ENCODE assay signal across 8 mouse cellular contexts in genomic region chr10:72654270-72655016, GRCm38 (mm10). TPM values are rescaled to one million over a fixed set of nuclear protein-coding genes. Genes with fewer than 3 reads are reported as not detected.
DNase-seq lines count a peak whose midpoint lies in the region; ATAC-seq lines count a peak whose summit lies in the region.

Zwint (plus strand) TSS chr10:72654845.

- peak; percentile 99 for DNase-seq in adipocyte (ENCODE audit: low spot score)
- peak; percentile 97 for DNase-seq in embryo, embryonic 10 days (ENCODE audit: low spot score)
- DNase-seq in gastrocnemius, postnatal 10 days, result peak; percentile 92
- peak; percentile 99 for DNase-seq in induced T-regulatory cell, adult 2 months (ENCODE audit: low read depth)
- DNase-seq in left cerebral cortex, adult 9 months (ENCODE audit: low spot score in 2 of 2), result peak; percentile 94 to 99
- DNase-seq in right cerebral cortex, postnatal 14 days, result peak; percentile 94
- peak; percentile 91 to 95 for DNase-seq in urinary bladder, postnatal 36 days (ENCODE audit: low spot score in 2 of 2)

- peak; percentile 85 for ATAC-seq in megakaryocyte progenitor cell, adult 5-6 weeks (replicated peaks; ENCODE audit: poor library complexity)

RNA-seq across cellular contexts. Expression of gene Zwint, which starts in this region (rescaled TPM):
- 10 to 100 TPM; 38.4 to 39.2 TPM for total RNA-seq in gastrocnemius, postnatal 10 days (2021)
- total RNA-seq in megakaryocyte progenitor cell, adult 5-6 weeks (2015), result 81.5 and 91.3 TPM in 2 replicates
- total RNA-seq in megakaryocyte progenitor cell, adult 5-6 weeks (2017), result 177 and 196 TPM in 2 replicates

Comparison
In these comparisons a context has a peak if more than half of its experiments do, and no peak if none do; other contexts are left out.
1. Peak in every context shown above with its lines: DNase-seq and ATAC-seq.